Mouse (Mus musculus): Measurements from ENCODE around the gene C3ar1.

Gene C3ar1

GRCm38 (mm10) chr6:122825923-122826742, 29.8 kb downstream of the C3ar1 start:
- DNase-seq = peak; percentile 60

GRCm38 (mm10) chr6:122825166-122825565, 30.8 kb downstream of the C3ar1 start:
- DNase-seq = no peak

- peak; percentile 26 for DNase-seq
These were observed 31.9 kb downstream of the C3ar1 start for GRCm38 (mm10) chr6:122824086-122824485.

- DNase-seq = no peak
These were observed 34.1 kb downstream of the C3ar1 start for GRCm38 (mm10) chr6:122821822-122822221.

- peak; percentile 33 for DNase-seq
These were observed 34.9 kb downstream of the C3ar1 start for GRCm38 (mm10) chr6:122820799-122821650.

- DNase-seq = peak; percentile 41
These were observed 35.7 kb downstream of the C3ar1 start for GRCm38 (mm10) chr6:122820071-122820798.

- DNase-seq = peak; percentile 86
These were observed 36.5 kb downstream of the C3ar1 start, which contains the start of gene Foxj2 for GRCm38 (mm10) chr6:122819306-122820070. Gene Foxj2, plus strand, starts transcription at chr6:122819914.

GRCm38 (mm10) chr6:122813640-122814039, 42.3 kb downstream of the C3ar1 start:
- DNase-seq = no peak

GRCm38 (mm10) chr6:122812716-122813115, 43.2 kb downstream of the C3ar1 start:
- no peak for DNase-seq

- peak; percentile 37 for DNase-seq
These were observed 44.0 kb downstream of the C3ar1 start for GRCm38 (mm10) chr6:122811771-122812600.

- DNase-seq = peak; percentile 95
These were observed 44.7 kb downstream of the C3ar1 start for GRCm38 (mm10) chr6:122811280-122811652.

- DNase-seq = peak; percentile 95
These were observed 45.2 kb downstream of the C3ar1 start for GRCm38 (mm10) chr6:122810615-122811279.

GRCm38 (mm10) chr6:122810022-122810614, 45.8 kb downstream of the C3ar1 start:
- no peak for DNase-seq

- DNase-seq = peak; percentile 85
These were observed 51.5 kb downstream of the C3ar1 start for GRCm38 (mm10) chr6:122804418-122804817.

- peak; percentile 38 for DNase-seq
These were observed 54.0 kb downstream of the C3ar1 start for GRCm38 (mm10) chr6:122801801-122802514.

GRCm38 (mm10) chr6:122801301-122801800, 54.6 kb downstream of the C3ar1 start, which contains the start of gene Slc2a3:
Gene Slc2a3, minus strand, starts transcription at chr6:122801640.
- peak; percentile 44 for DNase-seq

GRCm38 (mm10) chr6:122800640-122801300, 55.2 kb downstream of the C3ar1 start:
- DNase-seq = no peak
